Mouse (Mus musculus): ENCODE data around the gene Fgfr2.

DNA sequence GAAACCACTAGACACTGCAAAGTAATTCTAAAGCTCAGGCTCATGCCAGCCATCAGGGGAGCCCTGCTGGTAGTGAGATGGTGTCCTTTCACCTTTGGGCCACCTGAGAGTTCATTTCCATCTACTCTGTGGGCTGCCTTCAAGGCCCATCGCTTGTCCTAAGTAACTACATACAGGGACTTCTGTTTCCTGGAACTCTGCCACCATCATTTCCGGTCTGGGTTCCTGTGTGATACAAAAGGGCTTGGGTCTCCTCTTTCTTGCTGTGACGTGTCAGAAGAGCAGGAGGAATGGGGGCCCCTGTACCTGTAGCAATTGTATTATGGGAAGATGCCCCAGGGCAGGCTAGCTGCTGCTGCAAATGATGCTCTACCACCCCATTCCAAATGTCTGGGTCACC, 884.2 kb downstream of the Fgfr2 start:
- TF ChIP-seq HCFC1 (IDR thresholded peaks at IDR 0.05; ENCODE audit: borderline replicate concordance, insufficient read depth, low read length) (no peak), ZNF384 (IDR thresholded peaks at IDR 0.05; ENCODE audit: low read depth, low read length) (no peak), MAFK (IDR thresholded peaks at IDR 0.05; ENCODE audit: insufficient read depth, low read depth, low read length) (no peak), CHD2 (IDR thresholded peaks at IDR 0.05; ENCODE audit: low read depth, low read length) (no peak), ZC3H11A (IDR thresholded peaks at IDR 0.05; ENCODE audit: borderline replicate concordance, low read depth, low read length) (no peak)
